Mouse (Mus musculus) heart, embryonic 15.5 days (tissue): Measurements from ENCODE around the gene Nup153. TPM values are rescaled to one million over a fixed set of nuclear protein-coding genes. Genes with fewer than 3 reads are reported as not detected.

ENCODE experiments used
- ATAC-seq: fragments of 200-750 bp; cut with Nextera tagmentation; replicated peaks from 2 replicates; pipeline ENCODE4 v1.8.0; 2017; ENCODE audit warnings: low read depth, moderate TSS enrichment; ENCODE audit not compliant: insufficient number of reproducible peaks, insufficient read depth, low FRiP score
- H3K27ac ChIP-seq: fragments of 300-500 bp; sonication (generic); 2 replicates; pipeline ENCODE4 v1.5.1; 2015; ENCODE audit warnings: mild to moderate bottlenecking, inconsistent platforms
- H3K27me3 ChIP-seq: fragments of 300-500 bp; sonication (generic); 2 replicates; pipeline ENCODE4 v1.6.1; 2015; ENCODE audit warnings: inconsistent platforms
- H3K36me3 ChIP-seq: fragments of 300-500 bp; sonication (generic); 2 replicates; pipeline ENCODE4 v1.6.1; 2015; ENCODE audit warnings: mild to moderate bottlenecking, inconsistent platforms
- H3K4me1 ChIP-seq: fragments of 300-500 bp; sonication (generic); replicated peaks from 2 replicates; pipeline ENCODE4 v1.6.1; 2015; ENCODE audit warnings: inconsistent platforms
- H3K4me2 ChIP-seq: fragments of 300-500 bp; sonication (generic); 2 replicates; pipeline ENCODE4 v1.6.1; 2015; ENCODE audit warnings: inconsistent platforms, mild to moderate bottlenecking, moderate library complexity
- H3K4me3 ChIP-seq: fragments of 300-500 bp; sonication (generic); 2 replicates; pipeline ENCODE4 v1.5.1; 2015; ENCODE audit warnings: mild to moderate bottlenecking, inconsistent platforms
- H3K9ac ChIP-seq: fragments of 300-500 bp; sonication (generic); 2 replicates; pipeline ENCODE4 v1.6.1; 2015; ENCODE audit warnings: mild to moderate bottlenecking, inconsistent platforms
- H3K9me3 ChIP-seq: fragments of 300-500 bp; sonication (generic); replicated peaks from 2 replicates; pipeline ENCODE4 v1.6.1; 2016; ENCODE audit warnings: inconsistent platforms
- WGBS: fragments of 180-500 bp; shearing (Covaris S2); methylation state at CpG from one replicate; pipeline ENCODE4 v1.1.7; 2015; ENCODE audit warnings: mixed read lengths; 5-methylcytosine and 5-hydroxymethylcytosine counted together
- polyA plus RNA-seq: library from polyadenylated mRNA; unstranded; fragments of >200 nt; fragmentation: Nextera tagmentation; extraction: Ambion mirVana; gene quantifications from 2 replicates; pipeline ENCODE4 v1.2.1, GENCODE M21; 2015

Nup153 gene
- polyA plus RNA-seq, 1 experiment from 2014 or later, result 10.3 TPM

DNA sequence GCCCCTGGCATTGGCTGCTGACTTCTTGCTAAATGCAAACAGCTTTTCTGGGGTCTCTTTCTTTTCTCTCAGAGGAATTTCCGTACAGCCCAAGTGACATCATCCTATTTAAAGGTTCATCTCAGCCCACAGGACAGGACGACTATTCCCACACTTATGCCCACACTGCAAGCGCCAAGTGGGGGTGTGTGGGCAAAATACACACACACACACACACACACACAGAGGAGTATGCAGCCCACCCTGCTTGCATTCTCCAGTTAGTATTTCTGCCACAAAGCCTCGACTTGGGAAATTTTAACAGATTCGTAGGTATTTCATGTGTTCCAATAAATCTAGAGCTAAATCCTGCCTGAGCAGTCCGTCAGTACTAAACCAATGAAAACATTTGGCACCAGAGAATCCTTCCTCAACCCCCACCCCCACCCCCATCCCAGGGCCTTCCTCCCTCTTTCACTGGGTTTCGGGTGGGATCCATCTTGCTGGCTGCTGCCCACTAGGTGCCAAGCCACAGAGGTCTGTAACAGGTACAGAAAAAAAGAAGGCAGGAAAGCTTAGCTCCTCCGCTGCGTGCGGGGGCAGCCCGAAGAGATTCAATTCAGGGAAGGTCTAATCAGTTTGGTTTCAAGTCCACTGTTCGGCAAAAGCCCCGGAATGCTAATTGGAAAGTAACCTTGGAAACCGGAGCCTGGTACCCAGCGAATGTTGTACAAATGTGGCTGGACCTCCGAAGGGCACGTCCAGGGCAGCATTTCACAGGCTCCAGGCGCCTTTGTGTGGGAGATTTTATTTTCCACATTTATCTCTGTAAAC, 94.2 kb downstream of the Nup153 start:
- ATAC-seq, result no peak
- Histone ChIP-seq H3K4me1 (no peaks in the 10 kb centered on the region), H3K27me3 (no peaks in the 10 kb centered on the region), H3K27ac (no peak overlapping the region), H3K4me3 (no peak overlapping the region), H3K4me2 (no peak overlapping the region), H3K9ac (no peak overlapping the region), H3K9me3 (peaks cover 5% of the 10 kb centered on the region; the same call in 1 of the 2 replicates), H3K36me3 (peaks cover 37% of the 10 kb centered on the region)
- WGBS, result 63% methylated on average over 18 of the region's 18 CpGs

DNA sequence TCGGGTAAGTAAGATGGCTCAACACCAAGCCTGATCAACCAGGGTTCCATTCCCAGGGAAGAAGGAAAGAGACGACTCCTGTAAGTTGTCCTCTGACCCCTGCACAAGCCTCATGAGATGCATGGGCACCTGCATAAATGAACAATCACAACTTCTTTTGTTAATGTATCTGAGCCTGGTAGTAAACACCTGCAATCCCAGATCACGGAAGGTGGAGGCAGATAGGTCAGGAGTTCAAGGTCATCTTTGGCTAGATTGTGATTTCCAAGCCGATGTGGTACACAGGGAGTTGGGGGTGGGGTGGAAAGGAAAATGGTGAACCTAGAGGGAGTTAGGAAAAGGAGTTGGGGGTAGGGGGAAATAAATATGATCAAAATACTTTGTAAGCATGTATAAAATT, 94.9 kb downstream of the Nup153 start:
- Histone ChIP-seq H3K4me1 (no peaks in the 10 kb centered on the region), H3K4me3 (no peak overlapping the region), H3K4me2 (no peak overlapping the region), H3K9ac (no peak overlapping the region), H3K9me3 (peaks cover 5% of the 10 kb centered on the region; the same call in 1 of the 2 replicates), H3K36me3 (peaks cover 31% of the 10 kb centered on the region), H3K27ac (no peak overlapping the region), H3K27me3 (no peaks in the 10 kb centered on the region)
- no peak for ATAC-seq
- WGBS, result 53% methylated on average over 4 of the region's 4 CpGs

Other genes with a start within 250 kb of the Nup153 start
- gene Cap2, start 226.1 kb downstream of the Nup153 start, polyA plus RNA-seq, result 139 and 172 TPM in 2 replicates
- gene Fam8a1, start 58.4 kb downstream of the Nup153 start, polyA plus RNA-seq, result 9.3 and 9.5 TPM in 2 replicates
- 41.6 and 45.3 TPM in 2 replicates for gene Kif13a, start 201.9 kb upstream of the Nup153 start, polyA plus RNA-seq